In the genomic region with DNA sequence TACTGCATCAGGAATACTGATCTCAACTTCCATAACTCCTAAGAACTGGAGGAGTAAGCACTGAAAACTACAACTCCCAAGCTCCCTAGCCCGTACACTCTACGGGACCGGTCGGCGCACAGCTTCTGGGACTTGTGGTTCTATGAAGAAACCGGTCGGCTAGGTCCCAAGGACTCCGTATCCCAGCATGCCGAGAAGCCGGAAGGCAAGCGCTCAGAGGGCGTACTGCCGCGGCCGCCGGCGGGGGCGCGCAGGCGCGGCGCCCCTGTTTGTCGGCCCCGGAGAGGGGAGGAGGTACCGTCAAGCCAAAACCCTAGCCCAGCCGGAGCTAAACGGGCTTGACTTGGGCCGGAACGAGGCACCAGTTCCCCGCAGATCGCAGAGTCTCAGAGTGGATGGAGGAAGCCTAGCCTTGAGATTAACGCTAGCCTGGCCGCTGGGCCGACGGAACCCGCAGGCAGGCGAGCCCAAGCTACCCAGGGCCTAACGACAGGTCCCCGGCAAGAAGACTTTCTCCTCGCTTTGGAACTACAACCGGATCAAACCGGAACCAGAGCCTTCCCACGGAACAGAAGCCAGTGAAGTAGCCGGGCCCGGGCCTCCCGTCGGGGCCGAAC, we compare ENCODE assay signal across 8 mouse cellular contexts. TPM values are rescaled to one million over a fixed set of nuclear protein-coding genes. Genes with fewer than 3 reads are reported as not detected.
A peak's percentile ranks its signal among the peaks of the same experiment; 100 is the strongest.
DNase-seq lines count a peak whose midpoint lies in the region; ATAC-seq and TF ChIP-seq lines count a peak whose summit lies in the region.

A gene (plus strand): TSS at position 155 of the 617 bp plus-strand sequence.

- peak within 1 kb of the TSS; percentile 93 for H3K4me3 ChIP-seq in hindbrain, embryonic 13.5 days

- peaks cover 40% of the 10 kb centered on the region for H3K4me1 ChIP-seq in hindbrain, embryonic 13.5 days (replicated peaks)

- H3K4me2 ChIP-seq in hindbrain, embryonic 13.5 days, result peak within 1 kb of the TSS; percentile 100

- under 1% methylated on average over 48 of the region's 48 CpGs for WGBS in hindbrain, embryonic 13.5 days

- no peaks in the 10 kb centered on the region for H3K9me3 ChIP-seq in hindbrain, embryonic 13.5 days

- in situ Hi-C loops in Patski (cut with MboI; ENCODE audit: low pct_unique_long_range_greater_than_20kb), result loop anchor here (25.0 kb wide), 1 partner anchor 847 kb away; a partner anchor contains a TSS

- ATAC-seq in Patski, result peak; percentile 97
- ATAC-seq in hindbrain, embryonic 13.5 days (ENCODE audit: low FRiP score), result peak; percentile 98

- peak; percentile 86 for DNase-seq in Patski (ENCODE audit: low read depth, low spot score)
- DNase-seq in cerebellum, postnatal 14 days, result peak; percentile 91 to 94
- peak; percentile 89 to 94 for DNase-seq in frontal cortex, postnatal 14 days (ENCODE audit: low spot score in 2 of 2)
- DNase-seq in layer of hippocampus, postnatal 36 days, result peak; percentile 92 to 95
- DNase-seq in lung, postnatal 36 days, result peak; percentile 98
- DNase-seq in retina, postnatal 1 day, result peak; percentile 98
- peak; percentile 80 to 92 for DNase-seq in urinary bladder, adult 18-20 months (ENCODE audit: low spot score in 2 of 2)

- POLR2A ChIA-PET in Patski (lab: Charles Lee), result no interaction called here

- peak within 1 kb of the TSS; percentile 93 for H3K9ac ChIP-seq in hindbrain, embryonic 13.5 days

- H3K27me3 ChIP-seq in Patski, result no peaks in the 10 kb centered on the region
- 0 out of 2 replicates have a peak, but pooled peaks cover 5% of the 10 kb centered on the region for H3K27me3 ChIP-seq in hindbrain, embryonic 13.5 days

- TF ChIP-seq CTCF in Patski (IDR thresholded peaks at IDR 0.05), result no peak

- H3K27ac ChIP-seq in hindbrain, embryonic 13.5 days, result peak within 1 kb of the TSS; percentile 78

- CTCF ChIA-PET in Patski (lab: Charles Lee), result no interaction called here

- H3K36me3 ChIP-seq in hindbrain, embryonic 13.5 days, result peaks cover 17% of the 10 kb centered on the region

RNA-seq across cellular contexts. Expression of the gene that starts here (rescaled TPM):
- 41.1 TPM for polyA plus RNA-seq in Patski (2021)
- 44.7 and 46.0 TPM in 2 replicates for polyA plus RNA-seq in hindbrain, embryonic 13.5 days (2015; fragmentation: Nextera tagmentation; extraction: Ambion mirVana)
- total RNA-seq in layer of hippocampus, postnatal 36 days (2021), result 10 to 100 TPM; 34.6 to 35.0 TPM

Comparison
In these comparisons a context has a peak if more than half of its experiments do, and no peak if none do; other contexts are left out.
1. Peak in every context shown above with its lines: DNase-seq, ATAC-seq, H3K4me3 ChIP-seq and H3K27ac ChIP-seq.